Mouse (Mus musculus): ENCODE data around the gene Cntf.
"Not testable (repeated sequence)": the region's sequence is repeated elsewhere in the genome, so short reads cannot be mapped to it uniquely, and the experiment has no call there.

Cntf gene

GRCm38 (mm10) chr19:12762212-12763130, 3.0 kb downstream of the Cntf start:
- peak; percentile 52 for DNase-seq

- peak; percentile 9 for DNase-seq
These were observed 5.8 kb downstream of the Cntf start for GRCm38 (mm10) chr19:12759656-12760055.

GRCm38 (mm10) chr19:12758936-12759478, 6.4 kb downstream of the Cntf start:
- no peak for DNase-seq

- no peak for DNase-seq
These were observed 9.1 kb downstream of the Cntf start for GRCm38 (mm10) chr19:12756286-12756685.

DNA sequence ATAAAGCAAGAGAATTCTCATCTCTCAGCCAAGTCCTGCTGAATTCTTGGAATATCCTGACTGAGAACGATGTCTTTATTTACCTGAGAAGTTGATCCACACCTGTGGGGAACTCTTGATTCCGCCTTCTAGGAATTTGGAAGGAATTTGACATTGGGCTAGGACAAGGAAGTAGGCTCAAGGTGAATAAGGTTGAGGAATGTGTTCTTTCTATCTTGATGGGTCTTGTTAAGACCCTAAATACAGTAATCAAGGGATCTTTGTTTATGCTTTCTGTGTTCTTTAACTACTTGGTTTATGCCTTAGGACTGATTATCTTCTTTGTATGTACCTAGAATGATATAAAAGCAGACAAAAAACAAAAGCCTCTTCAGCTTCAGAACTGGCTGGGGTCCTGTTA, 33.5 kb downstream of the Cntf start:
- no peak for DNase-seq

DNA sequence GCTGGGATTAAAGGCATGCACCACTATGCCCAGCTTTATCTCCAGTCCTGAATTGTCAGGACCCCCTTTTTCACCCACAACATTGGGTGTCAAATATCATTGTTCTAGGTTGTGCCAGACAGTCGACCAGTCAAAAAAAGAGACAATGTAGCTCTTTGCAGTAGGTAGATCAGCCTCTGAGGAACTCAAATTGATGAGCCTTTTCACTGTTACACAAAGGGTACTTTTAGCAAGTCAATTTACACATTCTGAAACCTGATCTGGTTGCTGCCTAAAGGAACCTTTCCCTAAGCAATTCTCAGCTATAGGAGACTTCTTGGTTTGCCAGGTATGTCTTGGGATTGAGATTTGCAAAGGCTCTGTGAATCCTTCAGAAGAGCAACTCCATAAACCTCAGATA, 34.4 kb downstream of the Cntf start:
- no peak for DNase-seq

DNA sequence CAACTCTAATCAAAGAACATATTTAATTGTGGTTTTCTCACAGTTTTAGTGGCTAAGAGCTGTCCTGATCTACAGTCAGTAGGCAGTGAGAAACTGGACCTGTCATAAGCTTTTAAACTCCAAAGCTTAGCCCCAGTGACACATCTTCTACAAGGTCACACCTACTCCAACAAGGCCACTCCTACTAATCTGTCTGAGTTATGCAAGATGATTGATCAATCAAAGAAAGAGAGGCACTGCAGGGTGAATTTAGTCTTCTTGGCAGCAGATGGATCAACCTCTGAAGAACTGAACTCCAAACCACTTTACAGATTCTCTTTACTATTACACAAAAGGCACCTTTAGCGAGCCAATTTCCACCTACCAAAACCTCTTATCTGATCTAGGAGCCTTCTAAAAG, 39.6 kb downstream of the Cntf start:
- DNase-seq = no peak

- peak; percentile 55 for DNase-seq
These were observed 43.1 kb downstream of the Cntf start for GRCm38 (mm10) chr19:12722308-12722707.

- DNase-seq = not testable (repeated sequence)
These were observed 43.8 kb downstream of the Cntf start for GRCm38 (mm10) chr19:12721596-12721995.

DNA sequence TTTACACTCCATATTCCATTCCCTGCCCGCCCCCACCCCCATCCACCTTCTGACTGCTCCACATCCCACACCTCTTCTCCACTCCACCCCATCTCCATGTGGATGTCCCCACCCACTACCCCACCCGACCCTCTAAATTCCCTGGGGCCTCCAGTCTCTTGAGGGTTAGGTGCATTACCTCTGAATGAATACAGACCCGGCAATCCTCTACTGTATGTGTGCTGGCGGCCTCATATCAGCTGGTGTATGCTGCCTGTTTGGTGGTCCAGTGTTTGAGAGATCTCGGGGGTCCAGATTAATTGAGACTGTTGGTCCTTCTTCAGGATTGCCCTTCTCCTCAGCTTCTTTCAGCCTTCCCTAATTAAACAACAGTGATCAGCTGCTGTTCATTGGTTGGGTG, 44.5 kb downstream of the Cntf start:
- not testable (repeated sequence) for DNase-seq

- DNase-seq = no peak
These were observed 45.0 kb downstream of the Cntf start for GRCm38 (mm10) chr19:12720463-12720862.

GRCm38 (mm10) chr19:12719189-12719588, 46.2 kb downstream of the Cntf start:
- DNase-seq = no peak
